Mouse (Mus musculus) monocyte, adult 5-6 weeks (primary cell): ENCODE data around the gene Tmigd1. TPM values are rescaled to one million over a fixed set of nuclear protein-coding genes. Genes with fewer than 3 reads are reported as not detected.
A peak's percentile ranks its signal among the peaks of the same experiment; 100 is the strongest.
"Not testable (repeated sequence)": the region's sequence is repeated elsewhere in the genome, so short reads cannot be mapped to it uniquely, and the experiment has no call there.

ENCODE experiments used
- ATAC-seq: fragments of 153-309, 156-312 bp; replicated peaks from 2 replicates; pipeline ENCODE4 v1.8.0; 2017; ENCODE audit warnings: mild to moderate bottlenecking; ENCODE audit not compliant: low TSS enrichment, insufficient number of reproducible peaks, severe bottlenecking, poor library complexity, low FRiP score
- total RNA-seq: library from RNA; stranded (forward); fragments of 200-1000, 200-491, 200-594 nt; gene quantifications from 3 replicates; pipeline ENCODE4 v1.2.3, GENCODE M21; 2017

Gene Tmigd1
- total RNA-seq, 1 experiment from 2014 or later = 0.76 TPM

DNA sequence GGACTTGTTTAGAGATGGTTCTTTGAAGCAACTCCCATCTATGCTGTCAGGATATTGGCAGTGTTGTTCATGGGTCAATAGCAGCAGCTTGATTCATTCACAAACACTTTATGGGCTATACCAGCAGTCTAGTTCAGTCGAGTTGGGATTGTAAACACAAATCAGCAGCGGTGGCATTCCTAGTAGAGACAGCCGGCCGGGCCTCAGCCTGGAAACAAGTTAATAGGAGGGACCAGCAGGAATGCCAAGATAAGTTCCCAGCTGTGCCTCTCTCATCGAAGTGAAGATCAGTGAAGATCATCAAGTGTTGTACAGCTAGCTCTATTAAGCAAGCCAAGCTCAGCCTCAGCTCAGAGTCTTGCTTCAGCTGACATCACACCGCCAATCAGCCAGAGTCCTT is 5.6 kb upstream of the Tmigd1 start:
- ATAC-seq = no peak

- ATAC-seq = no peak
Observed at GRCm38 (mm10) chr11:76897126-76897525, 4.8 kb upstream of the Tmigd1 start.

- no peak for ATAC-seq
Observed at GRCm38 (mm10) chr11:76897871-76898270, 4.1 kb upstream of the Tmigd1 start.

DNA sequence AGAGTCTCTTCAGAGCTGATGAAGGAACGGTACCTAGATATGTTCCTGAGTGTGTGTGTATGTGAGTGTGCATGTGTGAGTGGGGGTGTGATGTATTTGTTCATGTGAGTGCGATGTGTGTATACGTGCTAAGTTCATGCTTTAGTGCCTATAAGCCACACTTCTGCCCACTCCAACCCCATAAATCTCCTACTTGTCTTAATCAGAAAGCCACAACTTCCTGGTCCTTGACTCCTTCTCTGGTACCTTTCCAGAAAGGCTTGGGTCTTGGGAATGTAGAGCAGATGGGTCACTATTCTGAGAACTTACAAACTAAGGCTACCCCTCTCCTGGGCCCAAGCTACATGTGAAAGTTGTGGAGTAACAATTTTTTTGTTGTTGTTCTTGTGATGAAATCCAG is 3.2 kb upstream of the Tmigd1 start:
- ATAC-seq = no peak

DNA sequence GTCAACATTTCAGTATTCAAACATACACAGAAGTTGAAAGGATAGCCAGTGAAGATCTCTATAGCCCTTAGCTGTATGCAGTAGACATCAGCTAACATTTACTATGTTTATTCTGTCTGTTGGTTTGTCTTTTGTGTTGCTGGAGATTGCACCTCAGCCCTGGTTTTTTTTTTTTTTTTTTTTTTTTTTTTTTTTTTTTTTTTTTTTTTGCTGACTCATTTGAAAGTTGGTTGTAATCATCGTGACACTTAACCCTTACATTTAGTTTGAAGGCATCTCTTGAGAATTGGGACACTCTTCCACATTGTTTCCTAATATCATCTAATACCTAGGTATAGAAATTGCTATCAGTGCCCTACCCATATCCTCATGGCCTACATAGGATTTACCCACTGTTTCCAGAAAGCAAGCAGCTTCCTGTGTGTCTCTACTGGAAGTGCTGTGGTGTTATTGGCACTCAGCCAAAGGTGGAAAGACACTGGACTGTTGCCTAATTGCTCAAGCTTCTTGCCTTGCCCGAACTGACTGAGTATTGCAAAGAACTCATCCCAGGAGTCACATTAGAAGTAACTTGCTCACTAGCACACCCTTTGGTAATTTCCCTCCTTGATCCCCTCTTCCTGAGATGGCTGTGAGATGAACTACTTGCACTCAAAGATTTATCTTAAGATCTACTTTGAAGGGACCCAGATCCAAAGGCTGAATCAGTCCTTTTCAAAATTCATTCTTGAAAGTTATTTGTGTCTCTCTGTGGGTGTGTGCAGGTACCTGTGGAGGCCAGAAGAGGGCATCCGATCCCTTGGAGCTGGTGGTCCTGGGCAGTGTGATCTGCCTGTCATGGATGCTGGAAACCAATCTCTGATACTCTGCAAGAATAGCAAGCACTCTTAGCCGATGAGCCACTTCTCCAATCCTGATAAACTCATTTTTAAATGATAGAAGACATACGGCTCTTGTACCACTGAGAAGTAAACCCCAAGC is 1.9 kb upstream of the Tmigd1 start:
- peak; percentile 63; the same call in 1 of the 2 replicates for ATAC-seq

- no peak for ATAC-seq
Observed at GRCm38 (mm10) chr11:76904340-76904739, 2.4 kb downstream of the Tmigd1 start.

DNA sequence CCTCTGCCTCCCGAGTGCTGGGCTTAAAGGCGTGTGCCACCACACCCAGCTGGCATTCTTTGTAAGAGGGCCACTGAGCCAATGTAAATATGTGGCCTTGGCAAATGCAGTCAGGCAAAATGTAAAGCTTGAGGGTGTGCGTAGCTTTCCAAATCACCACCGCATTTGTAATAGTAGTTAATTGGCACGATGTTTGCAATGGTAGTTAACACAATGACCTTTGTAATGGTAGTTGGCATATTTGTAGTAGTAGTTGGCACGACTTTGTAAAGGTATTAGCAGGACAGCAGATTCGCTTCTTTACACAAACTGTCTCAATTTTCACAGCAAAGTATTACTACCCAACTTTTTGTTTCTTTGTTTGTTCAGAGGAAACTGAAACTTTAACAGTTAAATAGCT is 6.7 kb downstream of the Tmigd1 start:
- ATAC-seq = no peak

DNA sequence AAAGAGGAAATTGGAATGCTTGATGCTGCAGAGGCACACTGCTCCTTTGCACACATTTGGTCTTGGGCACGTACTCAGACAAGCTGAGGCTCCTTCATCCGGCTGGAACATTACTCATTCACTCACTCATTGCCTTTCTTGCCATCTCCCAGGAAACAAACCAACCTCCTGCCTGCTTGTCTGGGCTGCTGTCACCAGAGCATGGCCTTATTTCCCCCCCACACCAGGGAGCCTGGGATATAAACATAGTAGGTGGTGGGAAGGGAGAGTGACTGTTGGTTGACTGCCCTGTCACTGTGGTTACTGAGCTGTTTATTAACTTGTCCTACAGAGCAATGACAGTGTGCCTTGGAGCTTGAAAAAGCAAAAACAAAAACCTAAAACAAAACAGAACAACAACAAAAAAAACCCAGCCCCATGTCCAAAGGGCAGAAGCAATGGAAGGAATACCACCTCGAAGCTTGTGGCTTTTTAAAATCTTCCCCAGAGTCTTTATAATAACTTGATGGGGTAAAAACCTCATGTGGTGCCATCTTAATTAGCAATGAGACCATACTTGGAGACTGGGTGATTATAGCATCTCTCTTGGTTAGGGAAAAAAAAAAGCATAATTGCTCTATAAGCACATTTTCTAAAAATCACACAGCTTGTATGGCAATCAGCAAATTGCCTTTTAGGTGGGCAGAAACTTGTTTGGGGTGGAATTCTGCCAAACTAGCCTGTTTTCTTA is 9.5 kb downstream of the Tmigd1 start:
- ATAC-seq = no peak

GRCm38 (mm10) chr11:76912055-76912395 is 10.1 kb downstream of the Tmigd1 start:
- no peak for ATAC-seq

DNA sequence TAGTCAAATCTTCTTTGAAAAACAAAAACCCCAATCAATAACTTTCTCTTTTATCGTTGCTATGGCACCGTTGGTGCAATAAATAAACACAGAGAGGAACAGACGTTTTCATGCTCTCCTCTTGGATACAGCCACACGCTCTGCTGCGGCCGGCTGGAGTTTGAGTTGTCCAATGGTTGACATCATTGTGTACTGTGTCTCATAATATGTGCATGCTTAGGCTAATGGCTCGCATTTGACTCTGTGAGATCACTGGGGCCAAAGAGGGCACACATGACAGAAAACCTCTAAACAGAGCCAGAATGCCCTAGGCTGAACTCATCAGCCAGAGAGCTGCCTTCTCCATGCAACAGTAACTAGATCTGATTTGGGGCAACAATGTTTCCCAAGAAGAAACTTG is 12.4 kb downstream of the Tmigd1 start:
- no peak for ATAC-seq

DNA sequence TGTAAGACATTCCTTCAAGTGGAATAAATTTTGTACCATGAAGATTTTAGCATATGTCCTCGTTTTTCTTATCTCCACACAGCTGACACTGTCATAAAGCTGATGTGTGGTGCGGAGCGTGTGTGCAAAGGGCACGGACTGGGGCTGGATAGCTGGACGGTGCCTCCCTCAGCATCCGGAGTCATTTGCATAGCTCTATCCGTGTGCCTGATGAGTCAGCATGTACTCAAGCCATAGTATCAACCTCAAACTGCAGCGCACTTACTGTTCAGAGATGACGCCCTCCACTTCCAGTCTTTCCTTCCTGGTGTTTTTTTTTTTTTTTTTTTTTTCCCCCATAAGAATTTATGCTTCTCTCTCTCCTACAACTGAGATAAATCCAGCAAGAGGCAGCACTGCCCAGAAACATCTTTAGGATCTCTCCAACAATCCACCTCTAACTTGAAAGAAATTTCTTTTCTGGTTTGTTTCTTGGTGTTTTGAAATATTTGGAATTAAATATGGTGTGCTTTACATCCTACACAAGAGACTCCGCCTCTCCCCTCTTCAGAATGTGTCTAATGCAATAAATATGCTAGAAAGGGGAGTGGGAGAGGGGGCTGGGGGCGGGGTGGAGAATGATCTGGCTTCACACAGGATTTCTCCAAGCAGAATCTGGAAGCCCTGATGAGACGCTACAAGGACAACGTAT is 14.7 kb downstream of the Tmigd1 start:
- peak; percentile 47; the same call in 1 of the 2 replicates for ATAC-seq

DNA sequence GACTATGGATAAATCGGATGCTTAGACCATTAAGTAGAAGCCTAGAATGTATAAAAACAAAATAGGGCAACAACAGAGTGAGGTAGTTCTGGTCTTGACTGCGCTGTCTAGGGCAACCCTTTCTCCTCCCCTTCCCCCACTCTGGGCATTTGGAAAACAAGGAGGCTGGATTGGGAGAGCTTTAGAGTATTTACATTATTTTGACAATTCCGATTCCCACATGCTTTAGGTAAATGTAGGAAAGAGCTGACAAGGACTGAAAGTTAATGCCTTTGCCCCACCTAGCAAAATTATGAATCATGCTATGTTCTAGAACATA is 15.2 kb downstream of the Tmigd1 start:
- ATAC-seq = no peak

- no peak for ATAC-seq
Observed at GRCm38 (mm10) chr11:76920607-76921006, 18.6 kb downstream of the Tmigd1 start.

- ATAC-seq = no peak
Observed at GRCm38 (mm10) chr11:76924759-76925236, 22.8 kb downstream of the Tmigd1 start, which contains the start of gene Blmh. Gene Blmh, plus strand, starts transcription at chr11:76924809.

DNA sequence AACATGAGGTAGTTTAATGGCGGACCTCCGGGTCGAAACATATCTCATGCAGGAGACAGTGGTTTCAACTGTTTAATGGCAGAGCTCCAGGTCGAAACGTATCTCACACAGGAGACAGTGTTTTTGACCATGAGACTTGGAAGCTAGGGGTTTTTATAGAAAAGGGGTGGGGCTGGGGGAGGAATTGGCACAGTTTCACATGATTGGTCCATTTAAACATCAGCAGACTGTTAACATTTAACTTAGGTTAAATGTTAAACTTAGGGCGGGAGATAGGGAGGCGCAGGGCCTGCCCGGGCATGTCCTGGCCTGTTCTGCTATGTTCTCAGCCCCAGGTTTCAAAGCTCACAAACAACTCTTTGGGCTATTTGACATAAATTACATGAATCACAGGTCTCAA is 26.6 kb downstream of the Tmigd1 start:
- ATAC-seq = not testable (repeated sequence)

- no peak for ATAC-seq
Observed at GRCm38 (mm10) chr11:76933209-76933608, 31.2 kb downstream of the Tmigd1 start.

- no peak for ATAC-seq
Observed at GRCm38 (mm10) chr11:76936578-76936977, 34.6 kb downstream of the Tmigd1 start.

DNA sequence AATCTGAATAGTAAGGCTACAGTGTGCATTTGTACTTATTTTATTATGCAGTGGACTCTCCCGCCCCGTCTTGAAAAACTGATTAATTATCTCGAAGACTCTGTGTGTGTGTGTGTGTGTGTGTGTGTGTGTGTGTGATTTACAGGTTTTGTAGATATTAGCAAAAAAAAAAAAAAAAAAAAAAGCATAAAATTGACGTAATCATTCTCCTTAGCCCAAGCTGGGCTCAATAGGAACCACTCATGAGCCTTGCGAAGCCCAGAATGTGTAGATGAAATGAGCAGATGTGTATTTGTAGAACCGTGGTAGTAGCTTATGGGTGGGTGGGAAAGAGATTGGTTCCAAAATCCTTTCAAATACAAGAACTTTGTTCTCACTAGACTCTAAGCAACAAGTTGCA is 42.9 kb downstream of the Tmigd1 start:
- ATAC-seq = no peak
